Mouse (Mus musculus): ENCODE measurements around the gene Fmnl2.

DNA sequence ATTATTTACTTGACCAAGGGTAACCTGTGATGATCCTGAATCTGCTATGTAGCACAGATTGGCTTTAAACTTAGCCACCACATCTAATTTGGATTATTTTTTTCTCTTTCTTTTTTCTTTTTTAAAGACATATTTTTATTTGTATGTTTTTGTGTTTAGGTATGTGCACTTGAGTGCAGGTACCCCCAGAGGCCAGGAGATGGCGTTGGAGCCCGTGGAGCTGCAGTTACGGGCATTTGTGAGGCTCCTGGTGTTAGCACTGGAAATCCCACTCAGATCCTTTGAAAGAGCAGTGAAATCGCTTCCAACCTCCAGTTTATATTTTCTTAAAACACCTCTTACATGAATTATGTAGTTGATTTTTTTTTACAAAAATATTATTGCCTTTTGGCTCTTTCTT is 91.9 kb downstream of the Fmnl2 start:
- TF ChIP-seq GATA1 (IDR thresholded peaks at IDR 0.05; ENCODE audit: low read length) (no peak), TAL1 (IDR thresholded peaks at IDR 0.05; ENCODE audit: low read length) (no peak)
